Mouse (Mus musculus) heart, adult 2 months (tissue): Measurements from ENCODE around the gene Snrpe. TPM values are rescaled to one million over a fixed set of nuclear protein-coding genes. Genes with fewer than 3 reads are reported as not detected.

Source experiments
- DNase-seq, 2 experiments: peaks; one replicate each; pipeline ENCODE4 v3.0.0; 2021
- H3K27ac ChIP-seq: fragments of 200-600 bp; 2 replicates; pipeline ENCODE4 v1.8.1; 2022
- H3K27me3 ChIP-seq: fragments of 200-500 bp; 2 replicates; pipeline ENCODE4 v1.6.1; 2012; ENCODE audit warnings: mild to moderate bottlenecking, low read length, inconsistent platforms, mixed read lengths; ENCODE audit not compliant: control insufficient read depth, insufficient read depth
- H3K36me3 ChIP-seq: fragments of 200-500 bp; 2 replicates; pipeline ENCODE4 v1.6.1; 2012; ENCODE audit warnings: low read length, inconsistent platforms; ENCODE audit not compliant: control insufficient read depth, insufficient read depth
- H3K4me1 ChIP-seq: fragments of 200-500 bp; 2 replicates; pipeline ENCODE4 v1.6.1; 2011; ENCODE audit warnings: low read length; ENCODE audit not compliant: control insufficient read depth, insufficient read depth
- H3K4me3 ChIP-seq: fragments of 200-600 bp; 2 replicates; pipeline ENCODE4 v1.8.1; 2022
- H3K79me2 ChIP-seq: fragments of 200-500 bp; replicated peaks from 2 replicates; pipeline ENCODE4 v1.6.1; 2012; ENCODE audit warnings: mild to moderate bottlenecking, inconsistent platforms, low read length, moderate library complexity, mixed read lengths; ENCODE audit not compliant: control insufficient read depth, insufficient read depth
- H3K9ac ChIP-seq: fragments of 200-500 bp; 2 replicates; pipeline ENCODE4 v1.6.1; 2012; ENCODE audit warnings: low read depth, mild to moderate bottlenecking, control low read depth, inconsistent platforms, low read length, mixed read lengths
- CTCF ChIP-seq: fragments of 200-600 bp; IDR thresholded peaks from 2 replicates; pipeline ENCODE4 v1.8.1; 2022; ENCODE audit warnings: antibody characterized with exemption, mild to moderate bottlenecking, moderate library complexity
- EP300 ChIP-seq: fragments of 200-500 bp; IDR thresholded peaks from 2 replicates; pipeline ENCODE4 v1.6.1; 2011; ENCODE audit warnings: low read depth, low read length, control low read depth; ENCODE audit not compliant: insufficient read depth
- POLR2A ChIP-seq: fragments of 200-500 bp; IDR thresholded peaks from 2 replicates; pipeline ENCODE4 v1.6.1; 2011; ENCODE audit warnings: mild to moderate bottlenecking, low read depth, low read length, control low read depth; ENCODE audit not compliant: insufficient read depth
- WGBS: fragments of 180-500 bp; shearing (Covaris S2); methylation state at CpG from one replicate; pipeline ENCODE4 v1.1.7; 2018; 5-methylcytosine and 5-hydroxymethylcytosine counted together
- intact Hi-C: fragments of 180-260 bp; cut with DNase I; formaldehyde crosslinking; loops from one replicate; pipeline ENCODE4 v1.15.1; 2025
- polyA plus RNA-seq: library from polyadenylated mRNA; depleted of rRNA; stranded (reverse); fragments of >200 nt; gene quantifications from 2 replicates; pipeline ENCODE4 v1.2.3, GENCODE M21; 2012
- total RNA-seq, 2 experiments: library from RNA; stranded (reverse); gene quantifications; 2 replicates each; pipeline ENCODE4 v1.2.3; 2021

The Snrpe gene
- total and polyA plus RNA-seq, 3 experiments: 28.0 to 70.2 (median 65.6) TPM

DNA sequence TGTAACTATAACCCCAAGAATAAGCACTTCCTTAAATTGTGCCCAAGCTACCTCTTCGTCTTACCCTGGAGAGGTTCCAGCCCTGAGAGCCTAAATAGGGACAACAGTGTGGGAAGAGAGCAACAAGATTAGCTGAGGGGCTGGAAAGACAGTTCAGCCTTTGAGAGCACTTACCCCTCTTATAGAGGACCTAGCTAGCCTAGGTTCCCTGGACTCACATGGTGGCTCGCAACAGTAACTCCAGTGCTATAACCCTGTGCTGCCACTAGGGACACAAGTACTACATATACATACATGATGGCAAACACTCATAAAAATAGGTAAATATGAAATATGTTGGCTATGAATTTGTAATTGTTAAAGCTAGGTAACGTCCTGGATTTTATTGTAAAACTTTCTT is 3.7 kb upstream of the Snrpe start:
- DNase-seq: no peak
- WGBS: 75% methylated on average over 3 of the region's 3 CpGs
- intact Hi-C loops: loop anchor here (5.0 to 10.0 kb wide), 3 partner anchors 437 to 592 kb away; no protein-coding TSS in a partner anchor
- Histone ChIP-seq H3K36me3 (peaks cover 2% of the 10 kb centered on the region; the same call in 1 of the 2 replicates), H3K9ac (no peak overlapping the region), H3K27me3 (no peaks in the 10 kb centered on the region), H3K4me1 (no peaks in the 10 kb centered on the region; the same call in 1 of the 2 replicates), H3K79me2 (no peaks in the 10 kb centered on the region), H3K27ac (no peak overlapping the region), H3K4me3 (no peak overlapping the region)
- TF ChIP-seq CTCF (peak; percentile 66), EP300 (no peak), POLR2A (no peak)

GRCm38 (mm10) chr1:133611436-133611835 is 1.3 kb upstream of the Snrpe start:
- no peak overlapping the region for H3K9ac ChIP-seq
- DNase-seq: no peak
- intact Hi-C loops: loop anchor here (2.0 to 10.0 kb wide), 4 partner anchors 297 to 589 kb away; no protein-coding TSS in a partner anchor
- no peak overlapping the region for H3K27ac ChIP-seq
- no peaks in the 10 kb centered on the region for H3K79me2 ChIP-seq
- no peaks in the 10 kb centered on the region for H3K27me3 ChIP-seq
- WGBS: 75% methylated on average over 1 of the region's 1 CpGs
- H3K4me3 ChIP-seq: no peak overlapping the region
- H3K36me3 ChIP-seq: peaks cover 6% of the 10 kb centered on the region
- no peaks in the 10 kb centered on the region; the same call in 1 of the 2 replicates for H3K4me1 ChIP-seq
- TF ChIP-seq CTCF: no peak
- no peak for TF ChIP-seq POLR2A
- TF ChIP-seq EP300: no peak

DNA sequence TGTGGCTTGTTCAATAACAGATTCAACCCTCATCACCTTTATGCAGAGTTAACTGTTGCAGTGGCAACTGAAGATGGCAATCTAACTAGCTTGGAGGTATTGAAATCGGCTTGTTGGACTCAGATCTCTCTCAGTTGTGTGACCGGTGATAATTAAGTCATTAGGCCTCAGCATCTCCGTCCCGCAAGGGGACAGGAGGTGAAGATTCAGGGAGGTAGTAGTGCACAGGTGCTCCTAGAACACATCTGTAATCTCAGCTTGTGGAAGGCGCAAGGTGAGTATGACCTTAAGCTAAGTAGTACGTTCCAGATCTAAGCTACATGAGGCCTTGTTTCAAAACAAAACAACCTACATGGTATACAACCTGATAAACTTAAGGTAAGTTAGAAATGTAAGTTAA is 510 bp upstream of the Snrpe start:
- no peak for DNase-seq
- Histone ChIP-seq H3K4me1 (no peaks in the 10 kb centered on the region; the same call in 1 of the 2 replicates), H3K27me3 (no peaks in the 10 kb centered on the region), H3K27ac (no peak overlapping the region), H3K36me3 (peaks cover 9% of the 10 kb centered on the region), H3K9ac (no peak overlapping the region), H3K79me2 (no peaks in the 10 kb centered on the region), H3K4me3 (no peak overlapping the region)
- 51% methylated on average over 6 of the region's 6 CpGs for WGBS
- intact Hi-C loops: loop anchor here (1.0 to 10.0 kb wide), 5 partner anchors 228 to 588 kb away; no protein-coding TSS in a partner anchor
- TF ChIP-seq CTCF (no peak), EP300 (no peak), POLR2A (no peak)

GRCm38 (mm10) chr1:133603174-133603573 is 6.9 kb downstream of the Snrpe start:
- TF ChIP-seq CTCF (no peak), EP300 (no peak), POLR2A (no peak)
- peaks cover 6% of the 10 kb centered on the region for H3K36me3 ChIP-seq

DNA sequence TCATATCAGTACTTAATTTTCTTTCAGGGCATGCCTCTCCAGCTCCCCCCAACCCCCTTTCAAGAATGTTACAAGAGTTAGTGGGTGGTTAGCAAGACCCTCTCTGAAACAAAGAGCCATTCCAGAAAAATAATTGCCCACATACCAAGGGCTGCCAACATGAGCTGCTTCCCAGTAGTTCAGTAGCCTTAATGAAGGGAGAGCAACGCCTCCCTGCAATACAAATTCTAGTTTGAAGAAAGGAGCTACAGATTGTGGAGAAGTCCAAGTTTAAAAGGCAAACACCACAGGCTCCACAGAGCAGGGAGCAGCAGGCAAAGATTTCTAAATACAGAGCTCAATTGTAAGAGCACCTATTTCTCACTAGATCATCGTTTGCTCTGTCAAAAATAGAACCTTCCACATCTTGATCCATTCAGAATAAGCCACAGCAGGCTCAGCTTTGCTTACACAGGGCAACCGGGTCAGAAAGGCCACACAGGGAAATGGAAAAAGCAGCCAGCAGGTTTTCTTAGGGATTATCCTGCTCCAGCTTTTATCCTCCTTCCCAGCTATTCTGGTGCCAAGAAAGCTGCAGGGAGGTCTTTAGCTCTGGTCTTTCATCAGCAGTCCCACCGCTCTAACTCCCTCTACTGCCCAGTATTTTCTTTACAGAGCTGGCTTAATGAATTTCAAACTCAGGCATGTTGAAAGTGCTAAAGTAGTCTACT is 13.6 kb downstream of the Snrpe start:
- intact Hi-C loops: no loop called here
- DNase-seq: no peak
- no peak overlapping the region for H3K27ac ChIP-seq

More at GRCm38 (mm10) chr1:133603174-133603573, 6.9 kb downstream of the Snrpe start:
- no peak overlapping the region for H3K27ac ChIP-seq
- 94% methylated on average over 4 of the region's 4 CpGs for WGBS
- intact Hi-C loops: no loop called here
- no peak overlapping the region for H3K9ac ChIP-seq
- H3K27me3 ChIP-seq: no peaks in the 10 kb centered on the region
- no peak for DNase-seq
- no peaks in the 10 kb centered on the region for H3K4me1 ChIP-seq
- H3K79me2 ChIP-seq: no peaks in the 10 kb centered on the region
- H3K4me3 ChIP-seq: no peak overlapping the region

GRCm38 (mm10) chr1:133585995-133586537 is 24.0 kb downstream of the Snrpe start:
- no peaks in the 10 kb centered on the region for H3K79me2 ChIP-seq
- no peak overlapping the region for H3K27ac ChIP-seq
- no peaks in the 10 kb centered on the region for H3K27me3 ChIP-seq
- TF ChIP-seq POLR2A (no peak), CTCF (peak; percentile 75)
- no peak overlapping the region for H3K4me3 ChIP-seq
- DNase-seq: no peak
- no peaks in the 10 kb centered on the region for H3K4me1 ChIP-seq
- WGBS: 59% methylated on average over 6 of the region's 6 CpGs
- H3K36me3 ChIP-seq: no peaks in the 10 kb centered on the region
- intact Hi-C loops: loop anchor here (1.0 kb wide), 1 partner anchor 204 kb away; no protein-coding TSS in a partner anchor
- H3K9ac ChIP-seq: no peak overlapping the region

More for the DNA sequence above, 13.6 kb downstream of the Snrpe start:
- no peaks in the 10 kb centered on the region for H3K4me1 ChIP-seq
- H3K4me3 ChIP-seq: no peak overlapping the region
- TF ChIP-seq POLR2A (no peak), CTCF (peak; percentile 50), EP300 (no peak)
- no peaks in the 10 kb centered on the region for H3K27me3 ChIP-seq
- no peaks in the 10 kb centered on the region for H3K36me3 ChIP-seq
- H3K79me2 ChIP-seq: no peaks in the 10 kb centered on the region
- no peak overlapping the region for H3K9ac ChIP-seq
- WGBS: 18% methylated on average over 4 of the region's 4 CpGs
